Mouse (Mus musculus) hindbrain, embryonic 13.5 days (tissue): ENCODE measurements at regions not wholly inside any gene's neighbourhood (a gene's known extent, or its start where the extent isn't known, plus 50 kb on each side); places are given as distances from the start of the nearest gene placed in this dataset.
"Not testable (repeated sequence)": the region's sequence is repeated elsewhere in the genome, so short reads cannot be mapped to it uniquely, and the experiment has no call there.

Source experiments
- ATAC-seq: fragments of 200-750 bp; cut with Nextera tagmentation; 2 replicates; pipeline ENCODE4 v1.8.0; 2017; ENCODE audit warnings: moderate TSS enrichment; ENCODE audit not compliant: low FRiP score
- H3K27ac ChIP-seq: fragments of 300-500 bp; sonication (generic); 2 replicates; pipeline ENCODE4 v1.5.1; 2015; ENCODE audit warnings: inconsistent platforms, mild to moderate bottlenecking, moderate library complexity
- H3K27me3 ChIP-seq: fragments of 300-500 bp; sonication (generic); 2 replicates; pipeline ENCODE4 v1.6.1; 2015; ENCODE audit warnings: mild to moderate bottlenecking, inconsistent platforms
- H3K36me3 ChIP-seq: fragments of 300-500 bp; sonication (generic); 2 replicates; pipeline ENCODE4 v1.6.1; 2015; ENCODE audit warnings: mild to moderate bottlenecking, inconsistent platforms
- H3K4me1 ChIP-seq: fragments of 300-500 bp; sonication (generic); replicated peaks from 2 replicates; pipeline ENCODE4 v1.6.1; 2015; ENCODE audit warnings: inconsistent platforms
- H3K4me2 ChIP-seq: fragments of 300-500 bp; sonication (generic); 2 replicates; pipeline ENCODE4 v1.6.1; 2015; ENCODE audit warnings: inconsistent platforms, mild to moderate bottlenecking, moderate library complexity
- H3K4me3 ChIP-seq: fragments of 300-500 bp; sonication (generic); 2 replicates; pipeline ENCODE4 v1.5.1; 2015; ENCODE audit warnings: mild to moderate bottlenecking, inconsistent platforms
- H3K9ac ChIP-seq: fragments of 300-500 bp; sonication (generic); 2 replicates; pipeline ENCODE4 v1.6.1; 2015; ENCODE audit warnings: mild to moderate bottlenecking, inconsistent platforms
- H3K9me3 ChIP-seq: fragments of 300-500 bp; sonication (generic); 2 replicates; pipeline ENCODE4 v1.6.1; 2016; ENCODE audit warnings: inconsistent platforms
- WGBS: fragments of 180-500 bp; shearing (Covaris S2); methylation state at CpG from one replicate; pipeline ENCODE4 v1.1.7; 2015; 5-methylcytosine and 5-hydroxymethylcytosine counted together

DNA sequence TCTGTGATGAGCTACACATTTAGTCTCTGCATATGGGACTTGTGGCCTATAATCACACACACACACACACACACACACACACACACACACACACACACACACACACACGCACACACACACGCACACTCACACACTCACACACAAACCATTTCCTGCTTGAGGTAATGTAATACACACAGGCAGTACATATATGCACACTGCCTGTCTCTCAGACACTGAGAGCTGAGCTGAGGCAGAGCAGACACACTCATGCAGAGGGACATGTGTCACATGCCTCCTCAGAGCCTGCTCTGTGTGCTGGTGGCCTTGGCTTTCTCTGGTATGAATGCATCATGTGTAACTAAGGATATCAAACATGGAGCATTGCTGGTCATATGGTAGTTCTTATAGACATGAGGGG is 772.1 kb upstream of the Olfr1507 start:
- not testable (repeated sequence) for H3K9me3 ChIP-seq, H3K27ac ChIP-seq, H3K9ac ChIP-seq, H3K4me3 ChIP-seq, H3K36me3 ChIP-seq, H3K4me1 ChIP-seq, ATAC-seq, H3K4me2 ChIP-seq, H3K27me3 ChIP-seq
- no CpG with 5 or more reads among the region's 2 CpGs for WGBS

GRCm38 (mm10) chr14:53255962-53256361 is 760.4 kb upstream of the Olfr1507 start:
- H3K36me3 ChIP-seq, H3K9ac ChIP-seq, H3K4me3 ChIP-seq, H3K9me3 ChIP-seq, H3K4me2 ChIP-seq, H3K27me3 ChIP-seq, ATAC-seq, H3K4me1 ChIP-seq, H3K27ac ChIP-seq: not testable (repeated sequence)
- WGBS = no CpG with 5 or more reads among the region's 3 CpGs

DNA sequence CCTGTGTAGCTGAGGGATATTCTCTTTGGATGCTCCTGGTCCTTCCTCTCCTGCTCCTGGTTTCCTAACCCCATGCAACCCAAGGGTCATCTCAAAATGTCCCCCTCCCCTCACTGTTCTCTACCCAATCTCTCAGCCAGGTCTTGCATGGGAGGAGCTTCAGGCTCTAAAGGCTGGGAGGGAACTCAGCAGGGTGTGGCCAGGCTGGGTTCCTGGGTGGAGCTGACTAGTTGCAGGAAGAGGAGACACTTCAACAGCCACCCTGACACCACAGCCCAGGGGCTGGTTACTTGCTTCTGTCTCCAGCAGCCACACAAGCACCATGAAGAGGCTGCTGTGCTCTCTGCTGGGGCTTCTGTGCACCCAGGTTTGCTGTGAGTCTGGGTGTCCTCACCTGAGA is 757.9 kb upstream of the Olfr1507 start:
- not testable (repeated sequence) for H3K9me3 ChIP-seq, H3K4me3 ChIP-seq, H3K36me3 ChIP-seq, H3K27ac ChIP-seq, H3K4me2 ChIP-seq, H3K27me3 ChIP-seq, H3K9ac ChIP-seq, ATAC-seq, H3K4me1 ChIP-seq

DNA sequence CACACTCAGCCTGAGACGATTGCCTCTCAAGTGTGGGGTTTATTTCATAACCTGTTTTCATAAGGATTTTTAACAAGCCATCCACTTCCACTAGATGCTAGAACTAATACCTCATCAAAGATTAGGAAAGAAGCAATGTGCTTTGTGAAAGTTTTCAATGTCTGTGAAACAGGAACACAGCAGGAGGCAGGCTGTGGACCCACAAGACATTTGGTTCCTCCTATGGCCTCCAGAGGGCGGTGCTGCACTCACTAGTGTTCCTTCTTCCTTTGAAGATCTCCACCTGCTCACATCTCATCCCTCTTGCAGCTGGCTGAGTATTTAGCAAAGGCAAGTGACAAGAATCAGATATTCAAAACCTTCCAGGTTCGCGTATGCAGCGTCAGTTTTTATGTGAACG is 735.6 kb upstream of the Olfr1507 start:
- ATAC-seq, H3K9me3 ChIP-seq, H3K27me3 ChIP-seq, H3K27ac ChIP-seq, H3K9ac ChIP-seq, H3K4me1 ChIP-seq, H3K4me3 ChIP-seq, H3K4me2 ChIP-seq, H3K36me3 ChIP-seq: not testable (repeated sequence)
- WGBS = no CpG with 5 or more reads among the region's 6 CpGs

DNA sequence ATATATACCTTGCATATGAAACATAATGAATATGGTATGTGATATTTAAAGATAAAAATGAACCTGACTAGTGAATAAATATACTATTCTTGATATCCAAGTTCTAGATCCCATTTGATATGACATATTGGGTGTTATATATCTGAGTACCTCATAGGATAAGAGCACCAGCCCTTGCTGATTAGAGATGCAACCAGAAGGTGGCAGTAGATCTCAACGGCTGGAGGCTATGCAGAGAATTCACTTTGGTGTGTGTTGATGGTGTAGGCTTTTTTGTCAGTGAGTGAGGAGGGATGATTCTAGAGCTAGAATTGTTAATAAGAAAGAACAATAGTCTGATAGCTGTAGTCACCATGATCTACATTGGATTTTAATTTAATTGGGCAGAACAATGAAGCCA is 729.2 kb upstream of the Olfr1507 start:
- H3K4me2 ChIP-seq, H3K36me3 ChIP-seq, H3K9me3 ChIP-seq, H3K4me3 ChIP-seq, H3K27me3 ChIP-seq, H3K9ac ChIP-seq, ATAC-seq, H3K4me1 ChIP-seq, H3K27ac ChIP-seq: not testable (repeated sequence)
- WGBS = no CpG with 5 or more reads among the region's 1 CpGs

DNA sequence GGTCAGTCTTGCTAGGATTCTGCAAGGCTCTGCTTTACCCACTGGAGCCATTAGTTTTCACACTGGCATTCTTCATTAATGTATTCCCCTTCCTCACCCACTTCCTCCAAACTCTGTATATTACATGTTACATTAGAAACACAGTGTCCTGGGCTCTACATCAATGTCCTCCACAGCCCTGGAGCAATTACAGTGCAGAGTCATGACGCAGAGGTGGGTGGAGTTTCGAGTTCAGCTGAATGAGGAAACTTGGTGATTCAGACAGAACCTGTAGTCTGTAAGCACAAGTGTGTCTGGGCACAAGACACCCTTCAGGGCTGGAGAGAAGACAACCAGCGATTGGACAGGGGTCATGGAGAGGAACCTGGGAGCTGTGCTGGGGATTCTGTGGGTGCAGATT is 715.0 kb upstream of the Olfr1507 start:
- not testable (repeated sequence) for H3K27ac ChIP-seq, H3K4me1 ChIP-seq, H3K36me3 ChIP-seq, H3K4me3 ChIP-seq, H3K9ac ChIP-seq, H3K27me3 ChIP-seq, H3K4me2 ChIP-seq, ATAC-seq, H3K9me3 ChIP-seq
- no CpG with 5 or more reads among the region's 3 CpGs for WGBS

DNA sequence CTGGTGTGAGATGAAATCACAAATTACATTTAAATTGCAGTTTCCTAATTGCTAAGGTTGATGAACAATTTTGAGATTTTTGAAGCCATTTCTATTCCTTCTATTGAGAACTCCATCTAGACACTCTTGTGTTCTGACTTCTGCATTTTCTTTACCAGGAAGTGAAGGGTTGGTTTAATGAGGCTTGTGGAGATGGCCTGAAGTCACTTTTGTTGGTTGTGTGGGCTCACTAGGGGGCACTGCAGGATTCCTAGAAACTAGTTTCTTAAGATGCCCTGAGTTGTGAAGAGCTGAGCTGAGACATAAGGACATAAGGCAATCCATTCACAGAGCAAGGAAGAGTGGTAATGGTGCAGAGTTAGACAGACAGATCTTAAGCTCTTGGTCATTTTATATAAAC is 713.7 kb upstream of the Olfr1507 start:
- H3K27ac ChIP-seq, H3K27me3 ChIP-seq, H3K4me1 ChIP-seq, H3K4me2 ChIP-seq, H3K36me3 ChIP-seq, H3K9ac ChIP-seq, ATAC-seq, H3K9me3 ChIP-seq, H3K4me3 ChIP-seq: not testable (repeated sequence)

DNA sequence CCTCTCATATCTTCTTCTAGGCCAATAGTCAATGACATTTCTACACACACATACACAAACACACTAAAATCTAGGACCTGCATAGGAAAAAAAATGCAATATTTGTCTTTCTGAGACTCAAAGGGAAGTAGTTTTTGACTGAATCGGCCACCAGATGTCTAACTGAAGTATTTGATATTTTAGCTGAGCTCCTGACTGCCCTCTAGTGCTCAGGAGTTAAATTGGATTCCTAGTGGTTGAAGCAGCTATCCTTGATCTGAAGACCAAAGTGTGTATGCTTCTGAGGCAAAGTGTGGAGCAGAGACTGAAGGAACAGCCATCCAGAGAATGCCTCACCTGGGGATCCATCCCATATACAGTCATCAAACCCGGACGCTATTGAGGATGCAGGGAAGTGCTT is 695.4 kb upstream of the Olfr1507 start:
- H3K27ac ChIP-seq, ATAC-seq, H3K4me2 ChIP-seq, H3K9me3 ChIP-seq, H3K27me3 ChIP-seq, H3K9ac ChIP-seq, H3K36me3 ChIP-seq, H3K4me1 ChIP-seq, H3K4me3 ChIP-seq: not testable (repeated sequence)
- no CpG with 5 or more reads among the region's 3 CpGs for WGBS

- not testable (repeated sequence) for H3K9ac ChIP-seq, ATAC-seq
Observed at GRCm38 (mm10) chr14:53174099-53174498, 678.5 kb upstream of the Olfr1507 start.

DNA sequence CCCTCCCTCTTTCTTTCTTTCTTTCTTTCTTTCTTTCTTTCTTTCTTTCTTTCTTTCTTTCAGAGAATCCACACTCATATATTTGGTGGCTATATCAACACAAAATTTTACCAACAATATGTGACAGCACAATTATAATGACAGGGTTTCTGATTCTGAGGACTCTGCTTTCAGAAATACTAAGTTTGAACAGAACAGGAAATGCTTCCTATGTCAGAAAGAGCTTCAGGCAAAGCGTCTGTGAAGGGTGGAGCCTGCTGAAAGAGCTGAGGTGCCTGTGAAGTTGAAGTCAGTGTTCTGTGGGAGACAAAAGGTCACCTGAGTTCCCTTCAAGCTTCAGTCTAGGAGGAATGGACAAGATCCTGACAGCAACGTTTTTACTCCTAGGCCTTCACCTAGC is 670.8 kb upstream of the Olfr1507 start:
- H3K4me2 ChIP-seq, H3K4me3 ChIP-seq, ATAC-seq, H3K9me3 ChIP-seq, H3K27ac ChIP-seq, H3K36me3 ChIP-seq, H3K4me1 ChIP-seq, H3K27me3 ChIP-seq, H3K9ac ChIP-seq: not testable (repeated sequence)
- no CpG with 5 or more reads among the region's 2 CpGs for WGBS

More at GRCm38 (mm10) chr14:53174099-53174498, 678.5 kb upstream of the Olfr1507 start:
- H3K36me3 ChIP-seq, H3K4me2 ChIP-seq, H3K27ac ChIP-seq, H3K4me1 ChIP-seq, H3K27me3 ChIP-seq, H3K9me3 ChIP-seq, H3K4me3 ChIP-seq: not testable (repeated sequence)

DNA sequence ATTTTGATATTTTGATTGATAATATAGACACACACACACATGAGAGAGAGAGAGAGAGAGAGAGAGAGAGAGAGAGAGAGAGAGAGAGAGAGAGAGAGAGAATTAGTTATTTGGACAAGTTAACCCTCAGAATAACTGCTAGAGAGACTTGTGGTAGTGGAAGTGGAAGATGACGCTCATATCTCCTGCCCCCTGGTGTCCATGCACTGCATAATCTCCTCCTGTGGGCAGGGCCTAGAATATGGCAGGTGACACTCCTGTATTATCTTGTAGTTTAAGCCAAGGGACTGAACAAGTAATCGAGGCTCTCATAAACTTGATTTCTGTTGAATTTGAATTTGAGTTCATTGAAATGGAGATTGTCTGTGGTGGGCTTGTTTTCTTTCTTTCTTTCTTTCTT is 663.5 kb upstream of the Olfr1507 start:
- no CpG with 5 or more reads among the region's 2 CpGs for whole genome bisulfite sequencing
- ATAC-seq = not testable (repeated sequence)

DNA sequence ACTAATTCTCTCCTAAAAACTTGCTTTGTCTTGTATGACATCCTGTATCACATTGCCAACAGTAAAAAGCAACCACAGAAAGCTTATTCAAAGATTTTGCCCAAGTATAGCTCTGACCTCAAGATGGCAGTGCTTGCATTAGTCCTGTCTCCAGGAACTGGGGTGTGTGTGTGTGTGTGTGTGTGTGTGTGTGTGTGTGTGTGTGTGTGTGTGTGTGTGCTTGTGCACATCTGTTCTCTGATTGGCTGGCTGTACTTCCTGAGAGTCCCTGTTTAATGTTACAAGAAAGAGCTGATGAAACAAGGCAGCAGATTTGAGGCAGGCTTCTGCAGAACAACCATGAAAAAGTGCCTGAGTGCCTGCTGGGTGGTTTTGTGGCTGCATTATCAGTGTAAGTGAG is 639.2 kb upstream of the Olfr1507 start:
- not testable (repeated sequence) for H3K4me1 ChIP-seq, ATAC-seq, H3K36me3 ChIP-seq, H3K27ac ChIP-seq, H3K27me3 ChIP-seq, H3K4me2 ChIP-seq, H3K9ac ChIP-seq, H3K4me3 ChIP-seq, H3K9me3 ChIP-seq

More for the DNA sequence above, 663.5 kb upstream of the Olfr1507 start:
- H3K9me3 ChIP-seq, H3K4me2 ChIP-seq, H3K36me3 ChIP-seq, H3K9ac ChIP-seq, H3K4me1 ChIP-seq, H3K27me3 ChIP-seq, H3K4me3 ChIP-seq, H3K27ac ChIP-seq: not testable (repeated sequence)

- H3K4me3 ChIP-seq, H3K27ac ChIP-seq, H3K9me3 ChIP-seq, H3K27me3 ChIP-seq, H3K9ac ChIP-seq, H3K4me2 ChIP-seq, ATAC-seq, H3K36me3 ChIP-seq, H3K4me1 ChIP-seq: not testable (repeated sequence)
- WGBS = 35% methylated on average over 6 of the region's 6 CpGs
Observed at GRCm38 (mm10) chr14:53132390-53132789, 636.8 kb upstream of the Olfr1507 start.

GRCm38 (mm10) chr14:53121704-53122103 is 626.2 kb upstream of the Olfr1507 start:
- H3K27ac ChIP-seq, H3K4me1 ChIP-seq, H3K36me3 ChIP-seq, H3K27me3 ChIP-seq, H3K9me3 ChIP-seq, H3K4me3 ChIP-seq, H3K4me2 ChIP-seq, H3K9ac ChIP-seq: not testable (repeated sequence)
- WGBS = 18% methylated on average over 2 of the region's 3 CpGs
- 0 out of 2 replicates have a peak, but pooled peaks have one; percentile 52 for ATAC-seq
